Mouse (Mus musculus) hindbrain, embryonic 11.5 days (tissue): ENCODE data around the gene Kat2a. TPM values are rescaled to one million over a fixed set of nuclear protein-coding genes. Genes with fewer than 3 reads are reported as not detected.

Source experiments
- ATAC-seq: fragments of 200-750 bp; cut with Nextera tagmentation; 2 replicates; pipeline ENCODE4 v1.8.0; 2017; ENCODE audit warnings: mild to moderate bottlenecking, moderate TSS enrichment, moderate library complexity; ENCODE audit not compliant: low FRiP score
- DNase-seq: peaks from one replicate; pipeline ENCODE4 v3.0.0-alpha.2; 2015; ENCODE audit warnings: low spot score
- H3K27ac ChIP-seq: fragments of 300-500 bp; sonication (generic); 2 replicates; pipeline ENCODE4 v1.5.1; 2014; ENCODE audit warnings: mild to moderate bottlenecking, low read depth, low read length
- H3K27me3 ChIP-seq: fragments of 300-500 bp; sonication (generic); 2 replicates; pipeline ENCODE4 v1.6.1; 2014; ENCODE audit warnings: mild to moderate bottlenecking, low read length, moderate library complexity, mixed read lengths; ENCODE audit not compliant: control insufficient read depth, insufficient read depth
- H3K36me3 ChIP-seq: fragments of 300-500 bp; sonication (generic); 2 replicates; pipeline ENCODE4 v1.6.1; 2014; ENCODE audit warnings: mild to moderate bottlenecking, low read length, moderate library complexity, mixed read lengths; ENCODE audit not compliant: control insufficient read depth, insufficient read depth
- H3K4me1 ChIP-seq: fragments of 300-500 bp; sonication (generic); replicated peaks from 2 replicates; pipeline ENCODE4 v1.6.1; 2014; ENCODE audit warnings: low read length, mixed read lengths; ENCODE audit not compliant: control insufficient read depth, insufficient read depth
- H3K4me2 ChIP-seq: fragments of 300-500 bp; sonication (generic); replicated peaks from 2 replicates; pipeline ENCODE4 v1.6.1; 2014; ENCODE audit warnings: mild to moderate bottlenecking, low read depth, low read length
- H3K4me3 ChIP-seq: fragments of 300-500 bp; sonication (generic); 2 replicates; pipeline ENCODE4 v1.5.1; 2014; ENCODE audit warnings: low read depth, low read length
- H3K9ac ChIP-seq: fragments of 300-500 bp; sonication (generic); 2 replicates; pipeline ENCODE4 v1.6.1; 2014; ENCODE audit warnings: low read depth, low read length
- H3K9me3 ChIP-seq: fragments of 300-500 bp; sonication (generic); 2 replicates; pipeline ENCODE4 v1.6.1; 2016; ENCODE audit warnings: low read length; ENCODE audit not compliant: control insufficient read depth
- WGBS: fragments of 180-500 bp; shearing (Covaris S2); extraction: QIAGEN DNeasy Blood & Tissue Kit; methylation state at CpG from one replicate; pipeline ENCODE4 v1.1.7; 2014; 5-methylcytosine and 5-hydroxymethylcytosine counted together
- polyA plus RNA-seq: library from polyadenylated mRNA; unstranded; fragments of >200 nt; fragmentation: Nextera tagmentation; extraction: Ambion mirVana; gene quantifications from 2 replicates; pipeline ENCODE4 v1.2.1, GENCODE M21; 2014

The Kat2a gene
- polyA plus RNA-seq, 1 experiment from 2014 or later: 47.2 TPM

- 94% methylated on average over 15 of the region's 15 CpGs for WGBS
- ATAC-seq: no peak
These were observed 1.7 kb downstream of the Kat2a start for GRCm38 (mm10) chr11:100710528-100710927.

DNA sequence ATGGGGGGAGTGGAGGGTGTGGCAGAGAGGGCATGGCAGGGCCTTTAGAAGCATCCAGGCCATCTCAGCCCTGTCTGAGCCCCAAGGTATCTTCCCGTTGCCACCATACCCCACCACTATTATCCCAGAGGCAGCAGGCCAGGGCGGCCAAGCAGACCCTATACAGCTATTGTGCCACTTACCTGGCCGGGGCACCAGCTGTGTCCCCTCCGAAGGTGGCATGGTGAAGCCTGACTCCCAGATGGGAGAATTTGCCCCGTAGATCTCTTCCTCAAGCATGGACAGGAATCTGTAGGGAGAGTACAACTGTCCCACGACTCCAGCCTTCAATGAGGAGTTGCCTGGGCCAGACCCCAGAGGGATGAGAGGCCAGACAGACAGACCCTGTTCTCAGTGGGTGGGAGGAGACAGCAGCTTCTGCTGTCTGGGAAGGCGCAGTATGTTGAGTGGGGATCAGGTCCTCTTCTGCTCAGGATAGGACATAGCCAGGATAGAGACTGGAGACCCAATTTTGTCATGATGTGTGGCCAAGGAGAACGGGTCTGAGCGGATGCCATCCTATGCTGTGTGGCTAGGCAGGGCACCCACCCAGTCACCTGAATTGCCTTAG is 3.0 kb downstream of the Kat2a start:
- Histone ChIP-seq H3K27ac (no peak overlapping the region), H3K9ac (no peak overlapping the region), H3K27me3 (no peaks in the 10 kb centered on the region), H3K4me3 (no peak overlapping the region), H3K4me1 (peaks cover 8% of the 10 kb centered on the region), H3K9me3 (no peaks in the 10 kb centered on the region), H3K36me3 (peaks cover 11% of the 10 kb centered on the region; the same call in 1 of the 2 replicates), H3K4me2 (no peak overlapping the region)
- DNase-seq: no peak
- WGBS: 92% methylated on average over 9 of the region's 9 CpGs
- ATAC-seq: no peak

More at GRCm38 (mm10) chr11:100710528-100710927, 1.7 kb downstream of the Kat2a start:
- DNase-seq: no peak
- Histone ChIP-seq H3K9me3 (no peaks in the 10 kb centered on the region), H3K27me3 (no peaks in the 10 kb centered on the region), H3K4me1 (peaks cover 9% of the 10 kb centered on the region), H3K9ac (no peak overlapping the region), H3K27ac (no peak overlapping the region), H3K36me3 (peaks cover 11% of the 10 kb centered on the region; the same call in 1 of the 2 replicates), H3K4me2 (no peak overlapping the region), H3K4me3 (no peak overlapping the region)

DNA sequence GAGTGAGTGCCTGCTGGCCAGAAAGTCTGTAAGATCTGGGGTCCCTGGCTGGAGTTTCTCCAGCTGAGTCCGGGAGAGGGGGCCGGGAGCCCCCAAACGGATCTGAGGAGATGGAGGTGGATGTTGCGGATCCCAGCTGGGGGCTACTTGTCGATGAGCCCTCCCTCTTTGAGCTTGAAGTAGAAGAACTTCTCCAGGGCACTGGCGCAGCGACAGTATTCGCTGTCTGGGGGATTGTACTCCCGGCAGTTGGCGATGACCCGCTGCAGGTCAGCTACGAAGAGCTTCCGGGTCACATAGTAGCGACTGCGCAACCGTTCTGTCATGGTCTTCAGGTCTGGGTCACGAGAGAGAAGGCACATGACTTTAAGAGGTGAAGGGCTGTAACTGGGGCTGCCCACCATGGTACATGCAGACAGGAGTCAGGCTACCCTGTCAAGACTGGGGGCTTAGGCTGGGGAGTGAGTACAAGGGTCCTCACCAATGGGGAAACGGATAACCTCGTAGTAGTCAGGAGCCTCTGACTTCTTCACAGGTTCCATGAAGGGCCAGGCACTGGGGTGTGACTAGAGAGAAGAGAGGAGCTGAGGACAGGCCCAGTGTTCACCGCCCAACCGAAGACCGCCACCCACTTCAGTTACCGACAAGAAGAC is 7.0 kb downstream of the Kat2a start:
- Histone ChIP-seq H3K4me3 (no peak overlapping the region), H3K9ac (no peak overlapping the region), H3K9me3 (no peaks in the 10 kb centered on the region), H3K27me3 (no peaks in the 10 kb centered on the region), H3K4me1 (no peaks in the 10 kb centered on the region), H3K27ac (no peak overlapping the region), H3K4me2 (no peak overlapping the region), H3K36me3 (peaks cover 10% of the 10 kb centered on the region; the same call in 1 of the 2 replicates)
- 93% methylated on average over 23 of the region's 23 CpGs for WGBS
- ATAC-seq (no peak), DNase-seq (no peak)

DNA sequence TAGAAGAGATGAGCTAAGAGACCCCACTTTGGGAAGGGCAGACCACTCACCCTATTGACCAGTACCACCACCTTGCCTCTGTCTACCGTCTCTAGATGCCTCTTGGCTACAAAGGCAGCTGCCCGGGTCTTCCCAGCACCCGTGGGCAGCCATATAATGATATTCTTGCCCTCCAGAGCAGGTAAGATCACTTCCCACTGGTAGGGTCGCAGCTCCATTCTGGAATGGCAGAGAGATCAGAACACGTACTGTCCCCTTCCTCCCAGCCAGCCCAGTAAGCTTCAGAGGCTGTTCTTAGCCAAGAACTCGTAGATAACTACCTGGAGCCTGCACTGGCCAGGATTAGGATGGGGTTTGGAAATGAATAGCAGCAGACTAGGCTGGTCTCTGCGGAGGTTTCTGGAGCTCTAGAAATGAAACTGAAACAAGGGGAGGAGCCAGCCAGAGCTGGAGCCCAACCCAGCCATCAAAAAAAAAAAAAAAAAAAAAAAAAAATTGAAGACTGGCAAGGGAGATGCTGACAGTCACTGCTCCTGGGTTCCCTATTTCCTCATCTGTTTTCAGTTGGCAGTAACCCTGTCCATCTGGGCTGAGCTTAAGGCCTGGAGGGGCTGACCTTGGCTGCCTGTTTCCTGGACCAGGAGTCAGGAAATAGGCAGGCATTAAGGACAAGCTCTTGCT is 8.3 kb downstream of the Kat2a start, which contains the start of gene Dhx58:
Gene Dhx58 (minus strand): TSS at position 421 of the 681 bp plus-strand sequence.
- ATAC-seq: no peak
- no peak within 1 kb of the TSS for H3K27ac ChIP-seq
- 68% methylated on average over 7 of the region's 7 CpGs for WGBS

GRCm38 (mm10) chr11:100703366-100703765 is 8.9 kb downstream of the Kat2a start:
- no peak overlapping the region for H3K4me2 ChIP-seq
- H3K27me3 ChIP-seq: no peaks in the 10 kb centered on the region
- H3K4me1 ChIP-seq: no peaks in the 10 kb centered on the region
- no peak for DNase-seq
- H3K36me3 ChIP-seq: peaks cover 3% of the 10 kb centered on the region; the same call in 1 of the 2 replicates
- ATAC-seq: no peak
- no peak overlapping the region for H3K9ac ChIP-seq
- WGBS: 70% methylated on average over 11 of the region's 11 CpGs
- H3K9me3 ChIP-seq: no peaks in the 10 kb centered on the region
- no peak overlapping the region for H3K27ac ChIP-seq
- H3K4me3 ChIP-seq: no peak overlapping the region

More for the DNA sequence above, 8.3 kb downstream of the Kat2a start, which contains the start of gene Dhx58:
- Histone ChIP-seq H3K4me1 (no peaks in the 10 kb centered on the region), H3K9ac (no peak within 1 kb of the TSS), H3K27me3 (no peaks in the 10 kb centered on the region), H3K36me3 (peaks cover 5% of the 10 kb centered on the region; the same call in 1 of the 2 replicates), H3K4me2 (no peak within 1 kb of the TSS), H3K4me3 (no peak within 1 kb of the TSS), H3K9me3 (no peaks in the 10 kb centered on the region)
- DNase-seq: no peak

DNA sequence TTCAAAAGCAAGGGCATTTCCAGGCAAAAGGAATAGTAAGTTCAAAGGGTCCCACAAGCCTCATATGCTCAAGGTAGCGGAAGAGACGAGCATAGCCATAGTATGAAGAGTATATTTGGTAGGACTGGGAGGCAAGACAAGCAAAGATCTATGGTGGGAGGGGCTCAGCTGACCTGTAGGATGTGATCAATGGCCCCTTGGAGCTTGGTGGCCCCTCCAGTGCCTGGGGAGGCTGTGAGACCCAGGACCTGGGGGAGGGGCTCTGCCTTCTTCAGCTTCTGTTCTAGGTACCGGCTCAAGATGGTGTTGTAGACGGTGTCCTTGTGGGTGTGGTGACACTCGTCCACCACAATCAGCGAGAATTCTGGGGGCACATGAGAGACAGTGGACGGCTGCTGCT is 9.4 kb downstream of the Kat2a start:
- no peaks in the 10 kb centered on the region for H3K4me1 ChIP-seq
- 43% methylated on average over 7 of the region's 7 CpGs for WGBS
- no peak for ATAC-seq
- no peak overlapping the region for H3K4me2 ChIP-seq
- H3K27ac ChIP-seq: no peak overlapping the region
- no peaks in the 10 kb centered on the region for H3K27me3 ChIP-seq
- no peaks in the 10 kb centered on the region for H3K9me3 ChIP-seq
- H3K4me3 ChIP-seq: no peak overlapping the region
- peaks cover 3% of the 10 kb centered on the region; the same call in 1 of the 2 replicates for H3K36me3 ChIP-seq
- DNase-seq: no peak
- no peak overlapping the region for H3K9ac ChIP-seq

GRCm38 (mm10) chr11:100702081-100702851 is 10.0 kb downstream of the Kat2a start:
- Histone ChIP-seq H3K9me3 (no peaks in the 10 kb centered on the region), H3K4me3 (no peak overlapping the region), H3K9ac (no peak overlapping the region), H3K4me1 (no peaks in the 10 kb centered on the region), H3K4me2 (no peak overlapping the region), H3K27me3 (no peaks in the 10 kb centered on the region), H3K36me3 (peaks cover 3% of the 10 kb centered on the region; the same call in 1 of the 2 replicates), H3K27ac (no peak overlapping the region)
- DNase-seq: peak; percentile 86
- ATAC-seq: no peak
- 39% methylated on average over 19 of the region's 19 CpGs for WGBS

DNA sequence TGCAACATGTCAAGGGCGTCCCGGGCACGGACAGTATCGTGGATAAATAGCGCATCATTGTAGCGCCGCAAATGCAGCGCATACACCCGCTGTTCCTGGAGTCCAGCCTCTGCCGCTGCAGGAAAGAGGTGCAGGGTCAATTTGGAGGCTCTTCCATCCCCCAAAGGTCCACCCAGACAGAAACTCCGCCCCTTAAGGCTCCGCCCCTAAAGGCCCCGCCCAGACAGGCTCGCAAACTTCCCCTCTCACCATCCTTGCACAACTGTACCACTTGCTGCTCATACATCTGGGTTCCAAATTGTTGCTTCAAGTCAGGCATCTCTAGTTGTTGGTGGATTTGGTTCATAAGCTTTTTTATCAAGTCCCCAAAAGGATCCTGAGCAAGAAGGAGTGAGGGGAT is 11.0 kb downstream of the Kat2a start:
- H3K36me3 ChIP-seq: peaks cover under 1% of the 10 kb centered on the region; the same call in 1 of the 2 replicates
- H3K27me3 ChIP-seq: no peaks in the 10 kb centered on the region
- peak; percentile 50 for DNase-seq
- no peak overlapping the region for H3K27ac ChIP-seq
- H3K9ac ChIP-seq: 0 out of 2 replicates have a peak overlapping the region, but pooled peaks have one; percentile 45
- H3K4me1 ChIP-seq: no peaks in the 10 kb centered on the region
- 0 out of 2 replicates have a peak overlapping the region, but pooled peaks have one; percentile 4 for H3K4me3 ChIP-seq
- H3K4me2 ChIP-seq: peak overlapping the region; percentile 19
- H3K9me3 ChIP-seq: no peaks in the 10 kb centered on the region
- 2% methylated on average over 14 of the region's 14 CpGs for WGBS
- no peak for ATAC-seq
